Mouse (Mus musculus) frontal cortex, postnatal 10 days (tissue): Measurements from ENCODE around the gene Nmrk2.

Source experiments
- DNase-seq, 2 experiments: peaks; one replicate each; pipeline ENCODE4 v3.0.0; 2022; ENCODE audit warnings: low spot score in 2 of 2, mixed read lengths in 1 of 2

Gene Nmrk2

DNA sequence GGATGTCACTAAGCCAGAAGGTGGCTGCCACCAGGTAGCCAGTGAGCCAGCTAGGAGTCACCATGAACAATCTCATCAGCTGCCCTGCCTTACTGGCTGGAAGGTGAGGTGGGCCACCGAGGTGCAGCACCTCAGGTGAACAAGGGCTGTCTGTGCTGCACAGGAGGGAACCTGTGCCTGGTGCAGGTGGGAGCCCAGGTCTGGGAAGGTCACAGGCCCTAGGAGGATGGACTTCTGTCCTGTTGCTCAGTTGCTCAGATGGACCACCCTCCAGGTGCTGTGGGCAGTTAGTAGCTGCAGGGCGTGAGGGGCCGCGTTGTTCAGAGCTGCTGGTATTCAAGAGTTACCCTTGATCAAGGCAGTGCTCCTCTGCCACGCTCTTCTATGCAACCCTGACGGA, 15.0 kb upstream of the Nmrk2 start:
- no peak for DNase-seq

DNA sequence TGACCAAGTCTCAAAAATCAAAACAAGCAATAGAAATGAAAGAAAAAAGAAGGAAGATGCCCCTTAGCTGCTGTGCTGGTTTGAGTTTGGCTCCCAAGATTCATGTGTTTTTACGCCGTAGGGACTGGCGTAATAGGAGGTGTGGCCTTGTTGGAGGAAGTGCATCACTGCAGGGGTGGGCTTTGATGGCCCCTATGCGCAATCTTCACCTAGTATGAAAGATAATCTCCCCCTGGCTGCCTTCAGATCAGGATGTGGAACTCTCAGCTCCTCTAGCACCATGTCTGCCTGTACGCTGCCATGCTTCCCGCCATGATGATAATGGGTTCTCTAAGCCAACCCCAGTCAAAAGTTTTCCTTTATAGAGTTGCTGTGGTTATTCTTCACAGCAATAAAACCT, 14.4 kb upstream of the Nmrk2 start:
- no peak for DNase-seq

DNA sequence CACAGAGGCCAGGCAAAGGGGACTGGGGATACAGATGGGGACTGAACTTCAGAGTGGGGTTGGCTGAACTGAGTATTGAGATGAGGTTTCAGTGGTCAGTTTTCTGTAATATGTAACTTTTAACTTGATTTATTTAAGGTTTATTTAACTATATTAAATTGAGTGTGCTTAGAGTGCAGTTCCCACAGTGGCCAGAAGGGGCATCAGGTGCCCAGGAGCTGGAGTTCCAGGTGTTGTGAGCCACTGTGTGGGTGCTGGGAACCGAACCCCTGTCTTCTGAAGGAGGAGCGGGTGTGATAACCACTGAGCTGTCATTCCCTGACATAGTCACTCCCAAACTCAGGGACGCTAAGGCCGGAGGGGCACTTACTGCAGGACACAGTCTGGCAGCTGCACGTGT, 8.3 kb upstream of the Nmrk2 start:
- DNase-seq: no peak

DNA sequence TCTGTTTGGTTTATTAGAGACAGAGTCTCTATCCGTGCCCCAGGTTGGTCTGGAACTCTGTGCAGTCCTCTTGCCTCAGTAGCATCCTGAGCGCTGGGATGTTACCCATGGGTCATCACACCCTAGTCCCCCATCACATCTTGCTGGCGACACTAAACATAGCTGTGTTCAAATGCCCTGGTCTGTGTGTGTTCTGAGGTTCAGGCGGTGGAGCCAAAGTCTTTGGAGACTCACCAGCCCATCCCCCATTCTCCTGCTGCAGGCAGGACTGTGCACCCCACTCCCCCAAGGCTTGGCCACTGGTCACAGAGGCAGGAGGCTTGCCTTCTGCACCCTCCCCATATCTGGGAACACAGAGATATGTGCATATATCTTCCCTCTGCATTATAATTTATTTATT, 2.3 kb upstream of the Nmrk2 start:
- DNase-seq: no peak

DNA sequence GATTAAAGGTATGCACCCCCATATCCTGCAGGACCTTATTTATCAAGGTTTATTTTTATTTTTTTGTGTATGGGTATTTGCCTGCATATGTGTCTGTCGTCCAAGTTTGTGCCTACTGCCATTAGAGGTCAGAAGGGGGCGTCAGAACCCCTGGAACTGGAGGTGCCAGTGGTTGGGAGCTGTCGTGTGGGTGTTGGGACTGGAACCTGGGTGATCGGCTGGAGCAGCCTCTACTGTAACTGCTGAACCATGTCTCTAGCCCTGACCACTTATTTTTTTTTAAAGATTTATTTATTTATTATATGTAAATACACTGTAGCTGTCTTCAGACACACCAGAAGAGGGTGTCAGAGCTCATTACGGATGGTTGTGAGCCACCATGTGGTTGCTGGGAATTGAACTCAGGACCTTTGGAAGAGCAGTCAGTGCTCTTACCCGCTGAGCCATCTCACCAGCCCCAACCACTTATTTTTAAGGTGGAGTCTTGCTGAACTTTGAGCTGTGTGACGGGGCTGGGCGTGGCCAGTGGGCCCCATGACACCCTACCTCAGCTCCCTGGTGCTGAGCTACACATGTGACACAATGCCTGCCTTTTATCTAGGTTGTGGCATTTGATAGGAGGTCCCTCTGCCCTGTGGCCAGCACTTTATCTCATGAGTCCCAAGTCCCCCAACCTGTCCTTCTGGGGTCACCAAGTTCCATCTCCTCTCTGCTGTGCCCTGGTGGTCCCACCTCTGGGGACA, 1.3 kb upstream of the Nmrk2 start:
- no peak for DNase-seq

DNA sequence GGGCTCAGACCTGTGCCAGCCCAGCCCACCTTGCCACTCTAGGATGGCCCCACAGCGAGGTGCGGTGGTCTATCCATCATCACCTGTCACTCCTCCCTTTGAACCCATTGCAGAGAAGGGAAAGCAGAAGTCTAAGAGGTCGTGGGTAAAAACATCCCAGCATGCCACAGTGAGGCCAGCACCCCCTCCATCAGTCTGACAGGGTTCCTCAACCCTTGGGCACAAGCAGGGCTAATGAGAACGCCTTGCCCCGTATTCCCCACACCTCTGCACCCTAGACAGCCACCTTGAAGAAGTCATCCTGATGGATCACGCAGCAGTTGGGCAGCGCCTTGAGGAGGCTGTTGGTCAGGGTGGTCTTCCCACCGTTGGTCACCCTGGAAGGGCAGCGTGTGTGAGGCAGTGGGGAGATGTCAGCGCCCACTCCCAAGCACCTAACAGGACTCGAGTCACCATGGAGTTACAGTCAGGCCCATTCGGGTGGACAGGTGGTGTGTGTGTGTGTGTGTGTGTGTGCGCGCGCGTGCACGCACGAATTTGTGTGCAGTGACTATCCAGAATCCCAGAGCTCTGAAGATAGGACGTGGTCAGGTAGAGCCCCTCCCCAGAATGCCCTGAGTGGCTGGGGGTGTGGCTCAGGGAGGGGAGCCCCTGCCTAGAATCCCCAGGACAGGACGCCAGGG, 1.1 kb downstream of the Nmrk2 start:
- no peak for DNase-seq

DNA sequence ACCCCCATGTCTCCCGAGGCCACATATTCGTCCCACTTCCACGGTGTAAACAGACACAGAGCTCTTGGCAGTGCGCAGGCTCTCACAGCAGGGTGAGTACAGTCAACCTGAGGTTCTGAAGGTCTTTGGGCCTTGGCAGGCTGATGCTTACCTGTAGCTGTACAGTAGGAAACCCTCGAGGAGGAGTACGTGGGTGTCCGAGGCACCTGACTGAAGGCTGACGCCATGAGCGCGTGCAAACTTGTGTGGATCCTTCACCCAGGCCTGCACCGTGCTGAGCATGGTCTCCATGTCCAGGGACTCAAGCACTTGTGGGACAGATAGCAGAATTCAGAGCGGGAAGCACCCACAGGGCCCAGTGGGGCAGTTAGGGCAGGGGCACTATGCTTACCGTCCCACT, 1.7 kb downstream of the Nmrk2 start:
- DNase-seq: no peak

DNA sequence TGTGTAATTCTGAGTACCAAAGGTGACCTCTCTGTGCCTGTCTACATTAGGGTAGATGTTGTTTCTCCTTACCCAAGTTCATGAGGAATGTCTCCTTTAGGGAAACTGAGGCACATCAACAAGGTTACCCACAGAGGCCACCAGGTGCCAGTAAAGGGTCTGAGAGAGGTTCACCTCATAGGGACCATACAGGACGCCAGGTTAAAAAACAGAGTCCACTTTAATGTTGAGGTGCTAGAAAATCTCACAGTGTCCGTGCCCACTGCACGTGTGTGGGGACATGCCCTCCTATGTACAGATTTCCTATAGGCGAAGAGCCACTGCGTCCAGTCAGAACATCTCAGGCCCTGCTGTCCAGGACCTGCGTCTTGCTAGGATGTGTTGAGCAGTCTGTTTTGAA, 2.9 kb downstream of the Nmrk2 start:
- no peak for DNase-seq

DNA sequence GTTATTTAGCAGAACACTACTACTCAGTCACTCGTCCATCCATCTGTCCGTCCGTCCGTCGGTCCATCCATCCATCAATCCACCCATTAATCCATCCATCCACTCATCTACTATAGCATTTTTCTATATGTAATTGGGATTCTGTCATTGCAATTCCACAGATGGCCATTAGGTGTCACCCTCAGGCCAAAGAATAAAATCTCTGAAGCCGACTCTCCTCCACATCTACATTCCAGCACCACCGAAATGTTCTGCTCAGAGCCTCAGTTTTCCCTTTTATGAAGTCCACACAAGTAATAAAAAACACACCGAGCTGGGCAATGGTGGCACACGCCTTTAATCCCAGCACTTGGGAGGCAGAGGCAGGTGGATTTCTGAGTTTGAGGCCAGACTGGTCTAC, 3.6 kb downstream of the Nmrk2 start:
- peak in 1 of 2 experiments; percentile 15 for DNase-seq

DNA sequence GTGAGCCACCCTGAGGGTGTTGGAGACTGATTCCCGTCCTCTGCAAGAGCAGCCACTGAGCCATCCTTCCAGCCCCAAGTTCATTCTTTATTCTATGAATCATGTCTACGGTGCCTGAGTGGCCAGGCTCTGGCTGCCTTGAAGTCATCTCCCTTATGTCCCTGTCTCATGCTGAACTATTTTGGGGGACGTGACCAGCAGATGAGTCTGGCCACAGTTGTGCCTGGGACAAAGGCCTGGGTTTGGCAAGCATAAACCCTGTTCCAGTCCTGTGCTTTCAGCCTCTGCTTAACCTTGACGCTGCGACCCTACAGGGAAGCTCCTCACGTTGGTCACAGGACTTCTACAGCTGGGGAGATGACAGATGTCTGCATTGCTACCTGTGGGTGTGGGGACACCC, 4.5 kb downstream of the Nmrk2 start:
- no peak for DNase-seq

DNA sequence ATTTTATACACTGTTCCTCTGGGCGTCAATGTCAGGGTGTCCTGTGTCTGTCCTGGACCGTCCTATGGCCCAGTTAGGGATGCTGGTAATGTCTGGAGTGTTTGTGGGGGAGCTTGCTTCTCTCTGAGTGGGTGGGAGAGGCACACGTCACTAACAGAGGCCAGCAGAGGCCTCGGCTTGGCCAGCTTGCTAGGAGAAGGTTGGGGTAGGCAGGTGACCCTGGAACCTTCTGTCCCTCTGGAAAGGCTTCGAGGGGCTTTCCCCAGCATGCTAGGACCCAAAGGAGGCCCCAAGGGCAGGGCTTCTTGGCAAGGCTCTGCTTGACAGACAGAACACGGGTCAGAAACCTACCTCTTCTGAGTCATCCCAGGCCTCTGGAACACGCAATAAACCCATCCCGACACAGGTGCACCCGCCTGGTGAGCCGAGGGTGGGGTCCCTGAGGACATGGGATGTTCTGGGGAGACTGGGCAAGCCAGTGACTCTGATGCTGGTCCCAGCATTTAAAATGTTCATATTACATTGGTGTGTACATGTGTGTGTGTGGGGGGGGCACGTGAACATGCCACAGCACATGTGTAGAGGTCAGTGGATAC, 5.3 kb downstream of the Nmrk2 start:
- peak in 1 of 2 experiments; percentile 8 for DNase-seq

DNA sequence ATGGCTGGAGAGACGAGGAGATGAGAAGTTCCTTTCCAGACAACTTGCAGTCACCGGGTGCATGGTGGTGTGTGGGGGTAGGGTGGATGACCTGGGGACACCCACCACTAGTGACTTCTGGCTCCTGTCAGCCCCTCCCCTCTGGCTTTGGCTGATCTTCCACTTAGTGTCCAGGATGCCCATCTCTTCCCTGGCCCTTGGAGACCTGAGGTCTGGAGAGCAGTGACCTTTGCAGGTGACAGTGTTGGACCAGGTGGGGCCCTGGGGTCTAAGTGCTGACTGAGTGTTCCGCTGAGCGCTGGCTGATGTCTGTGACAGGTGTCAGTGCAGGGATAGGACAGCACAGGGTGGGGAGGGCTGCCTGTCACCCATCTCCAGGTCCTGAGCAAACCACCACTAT, 6.6 kb downstream of the Nmrk2 start:
- DNase-seq: peak in 1 of 2 experiments; percentile 23

DNA sequence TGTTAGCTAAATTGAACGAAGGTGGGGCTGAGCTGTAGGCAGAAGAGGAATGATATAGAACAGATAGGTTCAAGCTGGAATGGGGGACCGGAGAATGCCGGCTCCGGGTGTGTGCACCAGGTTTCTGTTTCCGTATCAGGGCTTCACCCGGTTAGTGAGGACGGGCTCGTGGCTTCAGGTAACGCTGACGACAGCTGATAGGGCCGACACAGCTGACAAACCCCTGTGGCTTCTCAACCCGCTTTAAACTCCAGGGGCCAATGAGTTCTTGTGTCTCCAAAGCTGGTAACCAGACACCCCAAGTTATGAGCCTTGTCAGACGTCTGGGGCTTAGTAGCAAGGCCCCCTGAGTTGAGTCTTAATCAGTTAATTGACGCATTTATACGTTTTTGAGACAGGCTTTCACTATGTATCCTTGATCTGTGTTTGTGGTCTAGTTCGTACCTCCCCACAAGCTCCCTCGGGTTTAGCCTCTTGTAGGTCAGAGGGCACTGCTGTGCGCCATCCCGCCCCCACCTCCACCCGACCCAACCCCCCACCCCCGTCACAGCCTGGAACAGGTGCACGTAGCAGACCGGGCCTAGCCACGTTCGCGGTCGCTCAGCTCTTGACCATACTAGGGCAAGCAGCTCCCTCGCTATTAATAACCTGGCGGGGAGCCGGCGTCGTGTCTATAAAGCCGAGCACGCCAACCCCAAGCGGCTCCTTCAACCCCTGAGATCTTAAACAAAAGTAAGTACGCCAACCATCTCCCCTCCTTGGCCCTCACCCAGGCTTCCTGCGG, 7.7 kb downstream of the Nmrk2 start:
- no peak for DNase-seq

DNA sequence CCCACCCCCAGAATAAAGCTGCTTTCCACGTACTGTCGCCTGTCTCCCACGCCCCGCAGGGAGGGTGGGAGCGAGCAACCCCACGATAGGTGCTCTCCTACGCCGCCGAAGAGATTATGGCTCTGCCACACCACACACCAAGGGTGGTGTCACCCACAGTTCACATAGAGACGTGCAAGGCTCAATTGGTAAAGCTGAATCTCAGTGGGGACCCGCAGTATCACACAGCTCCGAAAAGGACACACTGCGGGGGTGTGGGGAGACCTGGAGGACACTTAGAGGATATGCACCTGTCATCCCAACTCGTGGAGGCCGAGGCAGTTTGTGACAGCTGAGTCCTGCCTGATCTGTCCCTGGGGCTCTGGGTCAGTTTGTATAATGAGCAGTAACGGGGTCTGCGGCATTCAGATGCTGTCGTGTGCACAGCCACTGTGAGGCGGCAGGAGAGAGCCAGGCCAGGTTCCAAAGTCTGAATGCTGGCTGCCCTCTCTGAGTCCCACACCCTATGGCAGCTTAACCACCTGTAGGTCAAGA, 8.8 kb downstream of the Nmrk2 start:
- no peak for DNase-seq

DNA sequence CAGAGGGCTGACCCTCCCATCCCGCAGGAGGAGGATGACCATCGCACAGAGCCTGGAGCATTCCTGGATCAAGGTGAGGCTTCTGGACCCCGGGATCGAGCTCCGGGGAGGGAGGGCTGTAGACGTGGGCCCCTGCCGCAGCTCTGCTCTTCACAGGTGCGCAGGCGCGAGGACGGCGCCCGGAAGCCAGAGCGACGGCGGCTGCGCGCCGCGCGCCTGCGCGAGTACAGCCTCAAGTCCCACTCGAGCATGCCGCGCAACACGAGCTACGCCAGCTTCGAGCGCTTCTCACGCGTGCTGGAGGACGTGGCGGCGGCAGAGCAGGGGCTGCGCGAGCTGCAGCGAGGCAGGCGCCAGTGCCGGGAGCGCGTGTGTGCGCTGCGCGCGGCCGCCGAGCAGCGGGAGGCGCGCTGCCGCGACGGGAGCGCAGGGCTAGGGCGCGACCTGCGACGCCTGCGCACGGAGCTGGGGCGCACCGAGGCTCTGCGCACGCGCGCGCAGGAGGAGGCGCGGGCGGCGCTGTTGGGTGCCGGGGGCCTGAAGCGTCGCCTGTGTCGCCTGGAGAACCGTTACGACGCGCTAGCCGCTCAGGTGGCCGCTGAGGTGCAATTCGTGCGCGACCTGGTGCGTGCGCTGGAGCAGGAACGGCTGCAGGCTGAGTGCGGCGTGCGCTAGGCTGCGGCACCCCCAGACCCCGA, 9.4 kb downstream of the Nmrk2 start:
- peak; percentile 87 to 88 for DNase-seq

DNA sequence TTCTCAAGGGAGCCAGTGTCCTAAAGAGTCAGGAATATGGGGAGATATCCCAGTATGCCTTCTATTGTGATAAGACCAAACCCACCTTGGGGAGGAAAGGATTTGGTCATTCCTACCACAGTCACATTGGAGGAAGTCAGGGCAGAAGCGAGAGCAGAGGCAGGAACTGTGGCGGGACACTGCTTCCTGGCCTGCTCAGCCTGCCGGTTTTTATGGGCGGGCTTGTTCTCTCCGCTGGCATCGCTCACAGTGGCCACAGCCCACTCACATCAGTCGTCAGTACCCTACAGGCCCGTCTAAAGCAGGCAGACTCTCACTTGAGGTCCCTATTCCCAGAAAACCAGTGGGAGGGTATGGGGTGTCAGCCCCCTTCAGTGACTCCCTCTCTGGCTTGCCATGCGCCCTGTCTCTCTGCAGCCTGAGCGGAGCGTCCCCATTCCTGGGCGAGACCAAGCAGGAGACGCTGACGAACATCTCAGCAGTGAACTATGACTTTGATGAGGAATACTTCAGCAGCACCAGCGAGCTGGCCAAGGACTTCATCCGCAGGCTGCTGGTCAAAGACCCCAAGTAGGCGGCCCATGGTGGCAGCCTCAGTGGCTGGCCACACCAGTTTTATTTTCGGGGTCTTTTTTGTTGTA, 10.4 kb downstream of the Nmrk2 start:
- DNase-seq: no peak

DNA sequence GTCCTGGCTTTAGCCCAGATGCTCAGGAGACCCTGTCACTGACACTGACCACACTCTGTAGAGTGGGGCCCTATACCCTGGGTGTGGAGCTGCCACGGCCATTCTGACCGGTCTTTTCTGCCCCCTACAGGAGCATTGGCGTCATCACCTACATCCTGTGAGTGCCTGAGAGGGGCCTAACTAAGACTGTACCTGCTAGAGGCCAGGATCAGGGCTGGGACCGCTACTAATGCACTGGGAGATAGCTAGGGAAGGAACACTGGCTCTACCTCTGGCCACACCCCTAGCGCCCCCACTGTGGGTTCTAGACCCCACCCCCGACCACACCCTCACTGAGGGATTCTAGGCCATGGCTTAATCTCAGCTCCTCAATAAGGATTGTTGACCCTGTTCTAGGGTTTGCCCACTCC, 10.9 kb downstream of the Nmrk2 start:
- no peak for DNase-seq

DNA sequence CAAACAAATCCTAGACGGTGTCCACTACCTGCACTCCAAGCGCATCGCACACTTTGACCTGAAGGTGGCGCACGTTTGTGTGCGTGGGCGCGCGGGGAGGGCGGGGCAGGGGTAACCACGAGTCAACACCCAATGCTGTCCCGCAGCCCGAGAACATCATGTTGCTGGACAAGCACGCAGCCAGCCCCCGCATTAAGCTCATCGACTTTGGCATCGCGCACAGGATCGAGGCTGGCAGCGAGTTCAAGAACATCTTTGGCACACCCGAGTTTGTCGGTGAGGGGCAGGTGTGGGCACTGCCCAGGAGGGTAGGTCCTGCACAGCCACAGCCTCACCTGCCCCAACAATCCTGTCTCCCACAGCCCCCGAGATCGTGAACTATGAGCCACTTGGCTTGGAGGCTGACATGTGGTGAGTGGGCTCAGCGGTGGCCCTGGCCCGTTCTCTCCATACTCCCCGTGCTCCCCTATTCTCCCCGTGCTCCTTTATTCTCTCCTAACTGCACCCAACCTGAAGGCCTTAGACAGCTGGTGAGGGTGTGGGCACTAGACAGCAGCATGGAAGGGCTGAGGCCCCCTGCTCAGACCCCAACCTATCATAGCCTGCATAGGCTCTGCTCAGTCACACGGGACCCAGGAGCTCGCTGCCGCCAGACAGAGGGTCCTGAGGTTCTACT, 11.5 kb downstream of the Nmrk2 start:
- DNase-seq: peak in 1 of 2 experiments; percentile 44

DNA sequence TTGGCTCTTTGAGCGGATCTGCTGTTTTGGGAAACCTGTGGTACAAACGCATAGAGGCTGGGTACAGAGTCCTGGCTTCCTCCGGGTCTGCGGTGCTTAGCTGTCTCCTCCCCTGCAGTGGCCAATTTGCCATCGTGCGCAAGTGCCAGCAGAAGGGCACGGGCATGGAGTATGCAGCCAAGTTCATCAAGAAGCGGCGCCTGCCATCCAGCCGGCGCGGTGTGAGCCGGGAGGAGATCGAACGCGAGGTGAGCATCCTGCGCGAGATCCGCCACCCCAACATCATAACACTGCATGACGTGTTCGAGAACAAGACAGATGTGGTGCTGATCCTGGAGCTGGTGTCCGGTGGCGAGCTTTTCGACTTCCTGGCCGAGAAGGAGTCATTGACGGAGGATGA, 12.0 kb downstream of the Nmrk2 start:
- DNase-seq: no peak

DNA sequence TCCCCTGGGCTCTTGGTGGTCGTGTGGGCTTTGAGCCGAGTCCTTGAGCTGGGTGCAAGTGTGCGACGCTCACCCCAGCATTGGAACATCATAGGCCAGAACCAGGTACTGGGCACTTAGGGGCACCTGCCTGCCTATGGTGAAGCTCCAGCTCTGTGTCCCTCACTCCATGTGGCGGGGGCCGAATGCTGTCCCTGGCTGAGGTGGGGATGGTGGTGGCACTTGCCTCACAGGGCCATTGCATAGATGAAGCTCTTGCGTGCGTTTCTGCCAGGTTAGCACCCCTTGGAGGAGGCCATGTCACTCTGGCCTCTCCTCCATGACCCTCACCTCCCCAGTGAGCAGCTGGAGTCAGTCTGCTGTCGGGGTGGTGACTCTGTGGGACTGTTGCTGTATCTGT, 14.7 kb downstream of the Nmrk2 start:
- no peak for DNase-seq
